Mouse (Mus musculus) right cerebral cortex, adult 2 months (tissue): ENCODE data around the gene Gm3424.
A peak's percentile ranks its signal among the peaks of the same experiment; 100 is the strongest.
"Not testable (repeated sequence)": the region's sequence is repeated elsewhere in the genome, so short reads cannot be mapped to it uniquely, and the experiment has no call there.

ENCODE experiments used
- DNase-seq, 2 experiments: peaks; one replicate each; pipeline ENCODE4 v3.0.0; 2021 to 2022; ENCODE audit warnings: low spot score in 2 of 2

Gm3424 gene

GRCm38 (mm10) chr14:5830229-5830628 lies at the start of gene Gm3424:
TSS of gene Gm3424 (minus strand) at chr14:5830329.
- DNase-seq, result not testable (repeated sequence)

GRCm38 (mm10) chr14:5879791-5880190 lies 49.7 kb upstream of the Gm3424 start:
- DNase-seq, result not testable (repeated sequence)

- peak; percentile 53 to 56 for DNase-seq
Observed at GRCm38 (mm10) chr14:5879136-5879535, 49.0 kb upstream of the Gm3424 start.

GRCm38 (mm10) chr14:5855911-5856310 lies 25.8 kb upstream of the Gm3424 start:
- not testable (repeated sequence) for DNase-seq

- not testable (repeated sequence) for DNase-seq
Observed at GRCm38 (mm10) chr14:5812699-5813356, 17.3 kb downstream of the Gm3424 start.

GRCm38 (mm10) chr14:5807882-5808281 lies 22.2 kb downstream of the Gm3424 start, which contains the start of gene Gm3383:
TSS of gene Gm3383 (minus strand) at chr14:5807982.
- not testable (repeated sequence) for DNase-seq
